Mouse (Mus musculus): ENCODE results near the gene Porcn. TPM values are rescaled to one million over a fixed set of nuclear protein-coding genes. Genes with fewer than 3 reads are reported as not detected.
A peak's percentile ranks its signal among the peaks of the same experiment; 100 is the strongest.

The Porcn gene
- 42.7 and 51.8 TPM in 2 replicates for polyA plus RNA-seq (2015; fragmentation: Nextera tagmentation; extraction: Ambion mirVana)

DNA sequence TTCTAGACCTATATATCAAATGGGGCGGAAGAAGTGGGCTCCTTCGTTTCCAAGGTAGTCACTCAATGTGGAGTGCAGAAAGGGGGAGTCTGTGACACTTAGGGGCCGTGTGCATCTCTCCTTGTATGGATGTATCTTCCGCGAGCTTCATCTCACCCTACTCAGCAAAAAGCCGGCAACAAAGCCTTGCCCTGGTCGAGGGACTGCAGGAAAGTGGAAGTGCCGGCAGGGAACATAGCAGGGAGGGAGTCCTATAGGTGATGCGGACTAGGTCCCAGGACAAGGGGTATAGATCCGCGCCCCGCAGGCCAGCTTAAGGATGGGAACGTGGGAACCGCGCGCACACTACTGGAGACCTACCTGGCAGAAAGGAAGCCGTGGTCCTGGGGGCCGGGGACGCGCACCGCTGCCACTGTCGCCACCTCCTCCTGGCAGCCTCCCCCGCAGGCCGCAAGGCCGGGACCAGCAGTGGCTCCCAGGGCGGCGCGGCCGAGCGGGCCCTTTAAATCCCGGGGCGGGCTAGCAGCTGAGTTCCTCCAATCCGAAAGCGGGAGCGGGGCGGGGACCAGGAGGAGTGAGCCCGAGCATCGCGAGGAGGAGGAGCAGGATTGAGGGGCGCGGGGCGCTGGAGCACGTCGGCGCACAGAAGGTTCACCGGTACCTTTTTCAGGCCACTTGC is at the start of gene Porcn:
Gene Porcn, minus strand, starts transcription at position 511 of the 679 bp plus-strand sequence.
- Histone ChIP-seq H3K4me3 (replicated peaks; ENCODE audit: low read length) (peak within 1 kb of the TSS; percentile 58), H3K27ac (ENCODE audit: low read length) (peak within 1 kb of the TSS; percentile 33), H3K4me1 (replicated peaks; ENCODE audit: control insufficient read depth, insufficient read depth, low read length) (peaks cover 5% of the 10 kb centered on the region), H3K36me3 (ENCODE audit: control insufficient read depth, insufficient read depth) (0 out of 2 replicates have a peak, but pooled peaks cover under 1% of the 10 kb centered on the region), H3K27me3 (replicated peaks; ENCODE audit: control insufficient read depth, insufficient read depth, low read length) (no peaks in the 10 kb centered on the region), H3K9me3 (ENCODE audit: control insufficient read depth, low read length) (no peaks in the 10 kb centered on the region; the same call in 1 of the 2 replicates), H3K4me2 (ENCODE audit: low read length) (peak within 1 kb of the TSS; percentile 64), H3K9ac (replicated peaks; ENCODE audit: low read depth, low read length) (peak within 1 kb of the TSS; percentile 70)
- 18% methylated on average over 33 of the region's 46 CpGs for WGBS
- peak; percentile 99 for ATAC-seq

DNA sequence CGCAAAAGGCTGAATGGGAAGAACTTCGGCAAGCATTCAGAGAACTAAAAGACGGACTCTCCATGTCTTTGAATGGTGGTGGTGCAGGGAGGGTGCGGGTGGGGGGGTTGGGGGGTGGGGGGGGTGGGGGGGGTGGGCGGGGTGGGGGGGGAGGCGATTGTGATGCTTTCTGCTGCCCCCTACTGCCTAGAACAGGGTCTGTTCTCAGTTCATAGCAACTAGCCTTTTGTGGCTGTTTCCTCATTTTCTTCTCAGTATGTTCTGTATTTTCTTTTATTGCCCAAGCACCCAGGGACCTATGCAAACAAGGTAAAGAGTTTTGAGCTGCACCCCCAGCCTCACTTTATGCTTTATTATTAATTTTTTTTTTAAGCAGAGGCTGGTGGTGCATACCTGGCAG is 49.5 kb upstream of the Porcn start:
- no peak overlapping the region for H3K9ac ChIP-seq (replicated peaks; ENCODE audit: low read depth, low read length)
- no peak for ATAC-seq
- H3K36me3 ChIP-seq (ENCODE audit: control insufficient read depth, insufficient read depth) = no peaks in the 10 kb centered on the region
- H3K9me3 ChIP-seq (ENCODE audit: control insufficient read depth, low read length) = no peaks in the 10 kb centered on the region; the same call in 1 of the 2 replicates
- H3K4me1 ChIP-seq (replicated peaks; ENCODE audit: control insufficient read depth, insufficient read depth, low read length) = peaks cover 4% of the 10 kb centered on the region
- no peak overlapping the region for H3K27ac ChIP-seq (ENCODE audit: low read length)
- no peaks in the 10 kb centered on the region for H3K27me3 ChIP-seq (replicated peaks; ENCODE audit: control insufficient read depth, insufficient read depth, low read length)
- H3K4me2 ChIP-seq (ENCODE audit: low read length) = no peak overlapping the region
- 11% methylated on average over 5 of the region's 6 CpGs for WGBS
- no peak overlapping the region for H3K4me3 ChIP-seq (replicated peaks; ENCODE audit: low read length)

DNA sequence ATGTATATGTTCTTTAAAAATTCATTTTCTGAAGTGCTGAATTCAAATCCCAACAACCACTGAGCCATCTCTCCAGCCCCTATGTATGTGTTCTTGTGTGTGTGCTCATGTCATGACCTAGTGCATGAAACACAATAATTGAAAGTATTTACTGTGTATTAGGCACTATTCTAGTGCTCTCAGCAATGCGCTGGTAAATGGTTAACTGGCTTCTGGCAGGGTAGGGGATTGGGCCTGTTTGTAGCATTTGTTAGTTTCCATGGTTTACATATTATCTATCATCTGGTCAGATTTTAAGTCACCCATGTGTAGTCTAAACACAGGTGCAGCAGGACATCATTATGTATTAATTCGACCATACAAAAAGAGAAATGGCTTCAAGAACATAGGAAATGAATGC is 47.4 kb upstream of the Porcn start:
- H3K27me3 ChIP-seq (replicated peaks; ENCODE audit: control insufficient read depth, insufficient read depth, low read length) = no peaks in the 10 kb centered on the region
- H3K4me3 ChIP-seq (replicated peaks; ENCODE audit: low read length) = no peak overlapping the region
- no peak for ATAC-seq
- H3K9ac ChIP-seq (replicated peaks; ENCODE audit: low read depth, low read length) = no peak overlapping the region
- peaks cover 4% of the 10 kb centered on the region for H3K4me1 ChIP-seq (replicated peaks; ENCODE audit: control insufficient read depth, insufficient read depth, low read length)
- H3K36me3 ChIP-seq (ENCODE audit: control insufficient read depth, insufficient read depth) = no peaks in the 10 kb centered on the region; the same call in 1 of the 2 replicates
- H3K27ac ChIP-seq (ENCODE audit: low read length) = no peak overlapping the region
- 97% methylated on average over 2 of the region's 2 CpGs for WGBS
- H3K4me2 ChIP-seq (ENCODE audit: low read length) = no peak overlapping the region
- H3K9me3 ChIP-seq (ENCODE audit: control insufficient read depth, low read length) = no peaks in the 10 kb centered on the region

GRCm38 (mm10) chrX:8252334-8253285 is 46.3 kb upstream of the Porcn start, which contains the start of gene Ftsj1:
Ftsj1 (minus strand) TSS chrX:8252406.
- peaks cover 4% of the 10 kb centered on the region for H3K4me1 ChIP-seq (replicated peaks; ENCODE audit: control insufficient read depth, insufficient read depth, low read length)
- WGBS = 20% methylated on average over 45 of the region's 45 CpGs
- H3K36me3 ChIP-seq (ENCODE audit: control insufficient read depth, insufficient read depth) = no peaks in the 10 kb centered on the region; the same call in 1 of the 2 replicates
- H3K27ac ChIP-seq (ENCODE audit: low read length) = peak within 1 kb of the TSS; percentile 79
- ATAC-seq = peak; percentile 96
- peak within 1 kb of the TSS; percentile 60 for H3K4me3 ChIP-seq (replicated peaks; ENCODE audit: low read length)
- peak within 1 kb of the TSS; percentile 57 for H3K4me2 ChIP-seq (ENCODE audit: low read length)
- no peaks in the 10 kb centered on the region for H3K27me3 ChIP-seq (replicated peaks; ENCODE audit: control insufficient read depth, insufficient read depth, low read length)
- H3K9ac ChIP-seq (replicated peaks; ENCODE audit: low read depth, low read length) = peak within 1 kb of the TSS; percentile 68
- no peaks in the 10 kb centered on the region for H3K9me3 ChIP-seq (ENCODE audit: control insufficient read depth, low read length)

DNA sequence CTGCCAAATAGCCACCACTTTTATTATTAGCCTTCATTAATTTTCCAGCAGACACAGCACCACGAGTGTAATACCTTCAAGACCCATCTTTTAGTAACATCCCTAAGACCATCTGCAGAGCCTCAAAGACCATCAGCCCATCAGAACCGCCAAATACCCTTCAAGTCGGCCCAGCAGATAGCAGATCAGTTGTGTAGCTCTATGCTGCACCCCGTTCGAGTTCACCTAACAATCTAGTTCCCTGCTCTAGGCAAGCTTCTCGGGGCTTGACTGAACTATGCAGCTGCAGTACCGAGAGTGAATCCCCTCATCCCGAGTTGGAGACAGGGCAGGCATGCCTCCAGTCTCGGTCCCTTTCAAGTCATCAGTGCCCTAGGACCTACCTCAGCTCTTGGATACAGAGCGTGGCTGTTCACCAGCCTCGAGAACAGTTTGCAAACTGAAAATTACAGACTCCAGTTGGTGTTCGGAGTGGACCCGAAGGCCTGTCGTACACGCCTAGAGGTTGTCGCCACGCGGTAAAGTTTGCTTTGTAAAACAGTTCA is 45.5 kb upstream of the Porcn start:
- Histone ChIP-seq H3K4me3 (replicated peaks; ENCODE audit: low read length) (peak overlapping the region; percentile 60), H3K27ac (ENCODE audit: low read length) (peak overlapping the region; percentile 33; the same call in 1 of the 2 replicates), H3K9me3 (ENCODE audit: control insufficient read depth, low read length) (no peaks in the 10 kb centered on the region), H3K36me3 (ENCODE audit: control insufficient read depth, insufficient read depth) (no peaks in the 10 kb centered on the region; the same call in 1 of the 2 replicates), H3K4me2 (ENCODE audit: low read length) (peak overlapping the region; percentile 50), H3K27me3 (replicated peaks; ENCODE audit: control insufficient read depth, insufficient read depth, low read length) (no peaks in the 10 kb centered on the region), H3K4me1 (replicated peaks; ENCODE audit: control insufficient read depth, insufficient read depth, low read length) (peaks cover 4% of the 10 kb centered on the region), H3K9ac (replicated peaks; ENCODE audit: low read depth, low read length) (peak overlapping the region; percentile 61)
- WGBS = 27% methylated on average over 18 of the region's 18 CpGs
- peak; percentile 65 for ATAC-seq

DNA sequence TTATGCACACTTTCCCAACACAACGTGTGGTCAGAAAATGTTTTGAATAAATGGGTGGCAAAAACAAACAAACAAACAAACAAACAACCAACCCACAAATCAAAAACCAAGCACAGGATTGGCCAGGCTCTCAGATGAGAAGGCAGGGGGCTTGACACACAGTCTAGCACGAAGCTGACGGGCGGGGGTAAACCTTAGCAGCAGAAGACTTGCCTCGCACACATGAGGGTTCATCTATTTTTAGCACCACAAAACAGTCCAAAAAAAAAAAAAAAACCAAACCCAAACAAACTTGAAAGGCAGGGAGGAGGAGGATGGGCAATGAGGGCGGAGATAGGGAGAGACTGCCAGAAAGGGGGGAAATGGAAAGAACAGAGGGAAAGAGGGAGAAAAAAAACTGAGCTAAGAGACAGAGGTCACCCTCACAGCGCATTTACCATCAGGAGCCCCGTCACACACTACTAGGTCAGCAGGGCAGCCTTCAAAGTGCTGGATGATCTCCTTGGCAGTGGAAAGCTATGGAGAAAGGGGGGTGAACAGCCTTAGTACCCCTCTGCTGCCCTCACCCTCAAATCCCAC is 42.3 kb upstream of the Porcn start:
- ATAC-seq = no peak
- H3K4me3 ChIP-seq (replicated peaks; ENCODE audit: low read length) = no peak overlapping the region
- H3K4me2 ChIP-seq (ENCODE audit: low read length) = no peak overlapping the region
- no peaks in the 10 kb centered on the region; the same call in 1 of the 2 replicates for H3K36me3 ChIP-seq (ENCODE audit: control insufficient read depth, insufficient read depth)
- no peak overlapping the region for H3K9ac ChIP-seq (replicated peaks; ENCODE audit: low read depth, low read length)
- no peaks in the 10 kb centered on the region for H3K27me3 ChIP-seq (replicated peaks; ENCODE audit: control insufficient read depth, insufficient read depth, low read length)
- H3K4me1 ChIP-seq (replicated peaks; ENCODE audit: control insufficient read depth, insufficient read depth, low read length) = peaks cover 4% of the 10 kb centered on the region
- WGBS = 91% methylated on average over 8 of the region's 8 CpGs
- no peaks in the 10 kb centered on the region for H3K9me3 ChIP-seq (ENCODE audit: control insufficient read depth, low read length)
- no peak overlapping the region for H3K27ac ChIP-seq (ENCODE audit: low read length)

GRCm38 (mm10) chrX:8247680-8248079 is 41.4 kb upstream of the Porcn start:
- Histone ChIP-seq H3K4me1 (replicated peaks; ENCODE audit: control insufficient read depth, insufficient read depth, low read length) (peaks cover 4% of the 10 kb centered on the region), H3K4me3 (replicated peaks; ENCODE audit: low read length) (no peak overlapping the region), H3K27ac (ENCODE audit: low read length) (no peak overlapping the region), H3K9ac (replicated peaks; ENCODE audit: low read depth, low read length) (no peak overlapping the region), H3K4me2 (ENCODE audit: low read length) (no peak overlapping the region), H3K36me3 (ENCODE audit: control insufficient read depth, insufficient read depth) (no peaks in the 10 kb centered on the region; the same call in 1 of the 2 replicates), H3K27me3 (replicated peaks; ENCODE audit: control insufficient read depth, insufficient read depth, low read length) (no peaks in the 10 kb centered on the region), H3K9me3 (ENCODE audit: control insufficient read depth, low read length) (no peaks in the 10 kb centered on the region)
- 88% methylated on average over 2 of the region's 2 CpGs for WGBS
- no peak for ATAC-seq

DNA sequence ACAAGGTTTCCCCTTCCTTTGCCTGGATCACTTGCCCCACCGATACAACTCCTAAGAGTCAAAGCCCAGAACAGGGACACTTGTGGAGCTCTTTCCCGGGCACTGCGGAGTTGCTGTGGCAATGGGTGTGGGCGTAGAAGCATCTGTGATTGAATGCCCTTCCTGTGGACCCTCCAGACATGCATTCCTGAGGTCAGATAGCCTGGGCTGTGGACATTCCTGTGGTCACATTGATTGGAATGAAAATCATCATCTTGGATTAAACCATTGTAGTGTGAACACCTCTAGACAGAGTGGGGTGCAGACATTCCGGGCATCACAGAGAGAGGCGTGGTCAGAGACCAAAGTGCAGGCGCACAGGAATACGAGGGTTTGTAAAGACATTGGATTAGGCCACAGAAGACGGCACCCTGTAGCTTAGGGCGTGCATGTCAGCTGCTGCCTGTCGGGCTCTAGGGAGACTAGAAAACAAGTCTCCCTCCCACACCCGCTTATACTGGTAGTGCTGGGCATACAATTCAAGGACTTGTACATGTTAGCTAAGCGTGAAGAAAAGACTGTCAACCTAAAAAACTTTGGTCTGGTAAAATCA is 32.6 kb upstream of the Porcn start:
- H3K27me3 ChIP-seq (replicated peaks; ENCODE audit: control insufficient read depth, insufficient read depth, low read length) = no peaks in the 10 kb centered on the region
- no peak overlapping the region for H3K4me3 ChIP-seq (replicated peaks; ENCODE audit: low read length)
- H3K9ac ChIP-seq (replicated peaks; ENCODE audit: low read depth, low read length) = no peak overlapping the region
- WGBS = 75% methylated on average over 13 of the region's 13 CpGs
- no peak overlapping the region for H3K27ac ChIP-seq (ENCODE audit: low read length)
- H3K36me3 ChIP-seq (ENCODE audit: control insufficient read depth, insufficient read depth) = no peaks in the 10 kb centered on the region
- H3K4me1 ChIP-seq (replicated peaks; ENCODE audit: control insufficient read depth, insufficient read depth, low read length) = no peaks in the 10 kb centered on the region
- no peaks in the 10 kb centered on the region for H3K9me3 ChIP-seq (ENCODE audit: control insufficient read depth, low read length)
- H3K4me2 ChIP-seq (ENCODE audit: low read length) = no peak overlapping the region
- no peak for ATAC-seq

All from forebrain, embryonic 16.5 days (tissue).